Mouse (Mus musculus): Measurements from ENCODE around the gene Sgca. TPM values are rescaled to one million over a fixed set of nuclear protein-coding genes. Genes with fewer than 3 reads are reported as not detected.
A peak's percentile ranks its signal among the peaks of the same experiment; 100 is the strongest.

The Sgca gene
- polyA plus RNA-seq, 1 experiment from 2014 or later: 1.9 TPM

DNA sequence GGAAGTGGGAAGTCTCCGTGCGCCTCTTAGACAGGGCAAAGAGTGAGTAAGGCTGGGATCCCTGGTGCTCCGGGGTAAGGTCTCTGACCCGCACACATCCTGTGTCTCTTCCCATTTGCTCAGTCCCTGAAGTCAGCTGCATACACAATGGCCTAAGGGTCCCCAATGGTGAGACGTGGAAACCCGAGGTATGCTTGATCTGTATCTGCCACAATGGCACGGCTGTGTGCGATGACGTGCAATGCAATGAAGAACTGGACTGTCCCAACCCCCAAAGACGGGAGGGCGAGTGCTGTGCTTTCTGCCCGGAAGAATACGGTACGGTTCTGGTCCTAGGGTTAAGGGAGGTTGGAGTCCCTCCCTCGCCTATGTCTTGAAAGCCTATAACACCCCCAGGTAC, 38.3 kb downstream of the Sgca start:
- Histone ChIP-seq H3K4me1 (ENCODE audit: control insufficient read depth, insufficient read depth, low read length) (no peaks in the 10 kb centered on the region), H3K9ac (ENCODE audit: low read length) (no peak overlapping the region), H3K27ac (ENCODE audit: low read depth, low read length) (no peak overlapping the region), H3K4me2 (ENCODE audit: low read depth) (peak overlapping the region; percentile 61), H3K4me3 (ENCODE audit: low read depth, low read length) (peak overlapping the region; percentile 34), H3K36me3 (ENCODE audit: control insufficient read depth, insufficient read depth, low read length) (no peaks in the 10 kb centered on the region), H3K27me3 (ENCODE audit: control insufficient read depth, insufficient read depth, low read length) (peaks cover 36% of the 10 kb centered on the region), H3K9me3 (ENCODE audit: control insufficient read depth, low read length) (no peaks in the 10 kb centered on the region)
- under 1% methylated on average over 15 of the region's 15 CpGs for WGBS
- no peak for ATAC-seq (ENCODE audit: insufficient read depth, low FRiP score, low TSS enrichment)
- no peak for DNase-seq (ENCODE audit: low spot score)

DNA sequence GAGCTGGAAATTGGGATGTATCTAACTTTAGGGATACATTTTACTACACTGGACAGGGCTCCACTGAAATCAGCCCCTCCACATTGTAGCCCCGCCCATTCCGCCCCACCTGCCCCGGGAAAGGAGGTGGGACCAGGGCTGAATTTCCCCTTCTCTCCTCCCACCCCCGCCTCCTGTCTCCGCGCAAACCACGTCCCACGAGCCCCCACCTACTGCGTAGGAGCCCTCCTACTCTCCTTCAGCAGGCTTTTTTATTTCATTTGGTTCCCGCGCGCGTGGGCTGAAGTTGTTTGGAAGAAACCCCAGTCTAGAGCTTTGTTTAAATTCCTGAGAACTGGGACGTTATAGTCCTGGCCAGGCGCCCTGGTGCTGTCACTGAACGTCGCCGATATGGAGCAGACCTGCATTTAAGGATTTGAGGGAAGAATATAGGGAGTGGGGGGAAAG, 38.8 kb downstream of the Sgca start:
- peak overlapping the region; percentile 61 for H3K4me2 ChIP-seq (ENCODE audit: low read depth)
- H3K9ac ChIP-seq (ENCODE audit: low read length): no peak overlapping the region
- H3K4me1 ChIP-seq (ENCODE audit: control insufficient read depth, insufficient read depth, low read length): no peaks in the 10 kb centered on the region
- H3K36me3 ChIP-seq (ENCODE audit: control insufficient read depth, insufficient read depth, low read length): no peaks in the 10 kb centered on the region
- H3K9me3 ChIP-seq (ENCODE audit: control insufficient read depth, low read length): no peaks in the 10 kb centered on the region
- peak overlapping the region; percentile 34 for H3K4me3 ChIP-seq (ENCODE audit: low read depth, low read length)
- DNase-seq (ENCODE audit: low spot score) (no peak), ATAC-seq (ENCODE audit: insufficient read depth, low FRiP score, low TSS enrichment) (peak; percentile 37; the same call in 1 of the 2 replicates)
- H3K27me3 ChIP-seq (ENCODE audit: control insufficient read depth, insufficient read depth, low read length): peaks cover 36% of the 10 kb centered on the region
- H3K27ac ChIP-seq (ENCODE audit: low read depth, low read length): no peak overlapping the region
- 0% methylated on average over 18 of the region's 18 CpGs for WGBS

DNA sequence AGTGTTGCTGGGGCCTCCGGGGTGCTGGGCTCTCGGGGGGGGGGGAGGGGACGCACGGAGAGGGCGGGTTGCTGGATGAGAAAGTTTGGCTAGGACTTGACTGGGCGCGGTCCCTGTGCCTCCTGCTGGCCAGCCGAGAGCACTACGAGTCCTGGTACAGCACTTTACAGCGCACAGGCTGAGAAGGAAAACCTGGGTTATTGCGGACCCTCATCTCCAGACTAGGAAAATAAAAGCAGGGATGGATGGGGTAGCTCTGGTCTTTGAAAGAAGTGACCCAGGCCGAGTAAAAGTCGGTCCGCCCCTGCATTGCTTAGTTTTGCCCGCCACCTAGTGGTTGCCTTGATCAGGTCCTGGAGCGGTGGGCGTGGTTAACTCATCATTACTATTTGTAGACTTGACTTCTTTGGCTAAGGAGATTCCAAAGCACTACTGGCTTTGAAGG, 39.3 kb downstream of the Sgca start:
- WGBS: 1% methylated on average over 17 of the region's 17 CpGs
- peak overlapping the region; percentile 3; the same call in 1 of the 2 replicates for H3K9ac ChIP-seq (ENCODE audit: low read length)

DNA sequence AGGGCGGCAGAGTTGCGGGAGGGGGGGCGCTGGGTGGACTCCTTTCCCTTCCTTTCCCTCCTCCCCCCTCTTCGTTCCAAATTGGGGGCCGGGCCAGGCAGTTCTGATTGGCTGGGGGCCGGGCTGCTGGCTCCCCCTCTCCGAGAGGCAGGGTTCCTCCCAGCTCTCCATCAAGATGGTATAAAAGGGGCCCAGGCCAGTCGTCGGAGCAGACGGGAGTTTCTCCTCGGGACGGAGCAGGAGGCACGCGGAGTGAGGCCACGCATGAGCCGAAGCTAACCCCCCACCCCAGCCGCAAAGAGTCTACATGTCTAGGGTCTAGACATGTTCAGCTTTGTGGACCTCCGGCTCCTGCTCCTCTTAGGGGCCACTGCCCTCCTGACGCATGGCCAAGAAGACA, 40.1 kb downstream of the Sgca start, which contains the start of gene Col1a1:
TSS of gene Col1a1 (plus strand) at position 180 of the 400 bp plus-strand sequence.
- Histone ChIP-seq H3K27me3 (ENCODE audit: control insufficient read depth, insufficient read depth, low read length) (peaks cover 36% of the 10 kb centered on the region), H3K9me3 (ENCODE audit: control insufficient read depth, low read length) (no peaks in the 10 kb centered on the region), H3K4me1 (ENCODE audit: control insufficient read depth, insufficient read depth, low read length) (no peaks in the 10 kb centered on the region), H3K9ac (ENCODE audit: low read length) (peak within 1 kb of the TSS; percentile 31; the same call in 1 of the 2 replicates), H3K36me3 (ENCODE audit: control insufficient read depth, insufficient read depth, low read length) (no peaks in the 10 kb centered on the region), H3K27ac (ENCODE audit: low read depth, low read length) (0 out of 2 replicates have a peak within 1 kb of the TSS, but pooled peaks have one; percentile 20), H3K4me3 (ENCODE audit: low read depth, low read length) (peak within 1 kb of the TSS; percentile 34), H3K4me2 (ENCODE audit: low read depth) (peak within 1 kb of the TSS; percentile 32)
- ATAC-seq (ENCODE audit: insufficient read depth, low FRiP score, low TSS enrichment) (no peak), DNase-seq (ENCODE audit: low spot score) (peak; percentile 35)
- WGBS: 12% methylated on average over 19 of the region's 19 CpGs

More for the DNA sequence above, 39.3 kb downstream of the Sgca start:
- Histone ChIP-seq H3K27me3 (ENCODE audit: control insufficient read depth, insufficient read depth, low read length) (peaks cover 36% of the 10 kb centered on the region), H3K36me3 (ENCODE audit: control insufficient read depth, insufficient read depth, low read length) (no peaks in the 10 kb centered on the region), H3K9me3 (ENCODE audit: control insufficient read depth, low read length) (no peaks in the 10 kb centered on the region), H3K4me3 (ENCODE audit: low read depth, low read length) (peak overlapping the region; percentile 34), H3K4me2 (ENCODE audit: low read depth) (peak overlapping the region; percentile 61), H3K4me1 (ENCODE audit: control insufficient read depth, insufficient read depth, low read length) (no peaks in the 10 kb centered on the region), H3K27ac (ENCODE audit: low read depth, low read length) (no peak overlapping the region)
- DNase-seq (ENCODE audit: low spot score) (peak; percentile 92), ATAC-seq (ENCODE audit: insufficient read depth, low FRiP score, low TSS enrichment) (peak; percentile 73)

DNA sequence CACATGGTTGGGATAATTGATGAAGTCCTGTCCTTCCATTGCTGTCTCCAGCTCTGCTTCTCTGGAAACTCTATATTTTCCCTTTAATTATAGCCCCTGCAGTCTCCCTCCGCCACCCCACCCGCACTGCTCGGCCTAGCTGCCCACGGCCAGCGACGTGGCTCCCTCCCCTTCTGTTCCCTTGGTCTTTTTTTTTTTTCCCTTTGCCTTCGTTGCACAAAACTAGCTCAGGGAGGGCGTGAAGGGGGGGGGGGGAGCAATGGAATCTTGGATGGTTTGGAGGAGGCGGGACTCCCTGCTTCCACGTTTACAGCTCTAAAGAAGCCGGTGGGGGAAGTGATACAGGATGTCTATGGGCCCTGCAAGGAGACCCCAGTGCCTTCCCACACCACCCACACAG, 41.6 kb downstream of the Sgca start:
- Histone ChIP-seq H3K4me2 (ENCODE audit: low read depth) (no peak overlapping the region), H3K27ac (ENCODE audit: low read depth, low read length) (no peak overlapping the region), H3K27me3 (ENCODE audit: control insufficient read depth, insufficient read depth, low read length) (peaks cover 36% of the 10 kb centered on the region), H3K9me3 (ENCODE audit: control insufficient read depth, low read length) (no peaks in the 10 kb centered on the region), H3K9ac (ENCODE audit: low read length) (no peak overlapping the region), H3K36me3 (ENCODE audit: control insufficient read depth, insufficient read depth, low read length) (no peaks in the 10 kb centered on the region), H3K4me3 (ENCODE audit: low read depth, low read length) (no peak overlapping the region), H3K4me1 (ENCODE audit: control insufficient read depth, insufficient read depth, low read length) (no peaks in the 10 kb centered on the region)
- DNase-seq (ENCODE audit: low spot score) (no peak), ATAC-seq (ENCODE audit: insufficient read depth, low FRiP score, low TSS enrichment) (no peak)
- WGBS: 16% methylated on average over 11 of the region's 11 CpGs

DNA sequence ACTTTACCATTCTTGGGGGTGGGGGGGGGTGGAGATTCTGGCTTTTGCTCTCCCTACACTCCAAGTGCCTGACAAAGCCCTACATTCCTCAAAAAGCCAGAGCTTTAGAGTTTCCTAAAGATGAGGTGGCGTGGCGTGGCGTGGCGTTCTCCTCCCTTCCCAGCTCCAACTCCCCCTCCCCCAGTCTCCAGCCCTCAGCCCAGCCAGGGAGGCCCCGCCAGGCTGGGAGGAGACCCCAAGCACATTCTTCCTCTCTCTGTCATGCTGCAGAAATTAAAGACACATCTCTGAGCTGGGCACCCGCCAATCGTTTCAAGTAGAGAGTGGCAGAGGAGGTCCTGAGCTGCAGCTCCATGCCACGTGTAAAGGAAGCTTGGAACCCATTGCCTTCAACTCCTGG, 42.5 kb downstream of the Sgca start:
- H3K4me2 ChIP-seq (ENCODE audit: low read depth): no peak overlapping the region
- H3K4me3 ChIP-seq (ENCODE audit: low read depth, low read length): no peak overlapping the region
- WGBS: 14% methylated on average over 8 of the region's 8 CpGs
- H3K9me3 ChIP-seq (ENCODE audit: control insufficient read depth, low read length): no peaks in the 10 kb centered on the region
- no peak for ATAC-seq (ENCODE audit: insufficient read depth, low FRiP score, low TSS enrichment)
- H3K9ac ChIP-seq (ENCODE audit: low read length): no peak overlapping the region
- H3K4me1 ChIP-seq (ENCODE audit: control insufficient read depth, insufficient read depth, low read length): peaks cover 7% of the 10 kb centered on the region
- H3K27me3 ChIP-seq (ENCODE audit: control insufficient read depth, insufficient read depth, low read length): peaks cover 30% of the 10 kb centered on the region
- DNase-seq (ENCODE audit: low spot score): peak; percentile 50
- H3K27ac ChIP-seq (ENCODE audit: low read depth, low read length): no peak overlapping the region
- H3K36me3 ChIP-seq (ENCODE audit: control insufficient read depth, insufficient read depth, low read length): no peaks in the 10 kb centered on the region

DNA sequence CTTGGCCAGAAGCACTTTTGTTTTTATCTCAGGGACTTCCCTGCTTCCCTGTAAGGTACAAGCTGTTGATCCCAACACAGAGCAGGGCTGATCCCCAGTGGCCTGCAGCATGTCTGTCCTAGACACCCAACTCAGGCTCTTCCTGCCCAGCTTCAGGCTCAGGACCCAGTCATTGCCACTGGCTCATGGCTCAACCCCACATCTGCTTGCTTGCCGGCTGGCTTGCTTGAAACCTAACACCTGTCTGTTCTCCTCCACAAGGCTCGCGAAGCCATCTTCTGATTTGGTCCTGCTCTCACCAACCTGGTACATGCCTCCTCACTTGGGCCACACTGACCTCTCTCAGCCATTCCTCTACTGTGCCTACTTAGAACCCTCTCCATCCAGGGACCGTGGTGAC, 46.0 kb downstream of the Sgca start:
- ATAC-seq (ENCODE audit: insufficient read depth, low FRiP score, low TSS enrichment) (no peak), DNase-seq (ENCODE audit: low spot score) (no peak)
- Histone ChIP-seq H3K4me2 (ENCODE audit: low read depth) (no peak overlapping the region), H3K4me1 (ENCODE audit: control insufficient read depth, insufficient read depth, low read length) (peaks cover 12% of the 10 kb centered on the region), H3K9me3 (ENCODE audit: control insufficient read depth, low read length) (no peaks in the 10 kb centered on the region), H3K36me3 (ENCODE audit: control insufficient read depth, insufficient read depth, low read length) (no peaks in the 10 kb centered on the region), H3K27me3 (ENCODE audit: control insufficient read depth, insufficient read depth, low read length) (peaks cover 10% of the 10 kb centered on the region), H3K9ac (ENCODE audit: low read length) (no peak overlapping the region), H3K4me3 (ENCODE audit: low read depth, low read length) (no peak overlapping the region), H3K27ac (ENCODE audit: low read depth, low read length) (0 out of 2 replicates have a peak overlapping the region, but pooled peaks have one; percentile 34)
- 46% methylated on average over 4 of the region's 4 CpGs for WGBS

DNA sequence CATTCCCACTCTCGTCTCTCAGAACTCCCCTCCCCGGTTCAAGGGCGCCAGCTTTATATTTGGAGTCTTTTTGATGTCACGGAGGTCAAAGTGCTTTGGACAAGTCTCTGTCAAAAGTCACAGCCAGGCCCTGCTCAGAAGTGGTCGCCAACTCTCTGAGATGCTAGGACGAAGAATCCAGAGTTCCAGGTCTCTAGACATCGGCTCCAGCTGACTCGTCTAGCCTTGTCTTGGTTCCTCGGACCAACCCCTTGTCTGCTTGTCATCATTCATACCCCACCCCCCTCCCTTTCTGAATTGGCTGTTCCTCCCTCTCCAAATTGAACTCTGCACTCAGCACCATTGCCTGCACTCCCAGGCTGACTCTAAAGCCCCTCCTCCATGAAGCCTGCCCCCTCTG, 46.5 kb downstream of the Sgca start:
- Histone ChIP-seq H3K9me3 (ENCODE audit: control insufficient read depth, low read length) (no peaks in the 10 kb centered on the region), H3K9ac (ENCODE audit: low read length) (no peak overlapping the region), H3K36me3 (ENCODE audit: control insufficient read depth, insufficient read depth, low read length) (no peaks in the 10 kb centered on the region), H3K27ac (ENCODE audit: low read depth, low read length) (no peak overlapping the region), H3K27me3 (ENCODE audit: control insufficient read depth, insufficient read depth, low read length) (peaks cover 7% of the 10 kb centered on the region; the same call in 1 of the 2 replicates), H3K4me3 (ENCODE audit: low read depth, low read length) (no peak overlapping the region), H3K4me1 (ENCODE audit: control insufficient read depth, insufficient read depth, low read length) (peaks cover 12% of the 10 kb centered on the region), H3K4me2 (ENCODE audit: low read depth) (no peak overlapping the region)
- DNase-seq (ENCODE audit: low spot score): no peak
- no peak for ATAC-seq (ENCODE audit: insufficient read depth, low FRiP score, low TSS enrichment)
- 41% methylated on average over 9 of the region's 9 CpGs for WGBS

DNA sequence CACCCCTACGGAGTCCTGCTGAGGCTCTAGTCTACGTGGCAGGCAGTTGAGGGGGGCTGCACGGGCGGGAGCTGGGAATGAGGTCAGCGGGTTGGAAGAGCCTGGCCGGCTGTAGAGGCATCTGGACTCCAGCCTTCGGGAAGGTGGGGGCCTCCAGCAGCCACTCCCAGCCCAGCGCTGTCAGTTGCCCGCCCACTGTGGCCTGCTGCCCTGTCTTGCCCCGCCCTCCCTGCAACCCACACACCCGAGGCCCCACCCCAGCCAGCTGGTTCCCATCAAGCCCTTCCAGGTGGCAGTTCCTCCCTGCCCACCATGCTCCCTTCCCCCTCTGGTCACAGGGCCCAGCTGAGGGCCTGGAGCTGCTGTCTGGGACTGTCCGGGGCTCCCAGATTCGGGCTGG, 47.3 kb downstream of the Sgca start:
- Histone ChIP-seq H3K27ac (ENCODE audit: low read depth, low read length) (peak overlapping the region; percentile 72), H3K4me1 (ENCODE audit: control insufficient read depth, insufficient read depth, low read length) (peaks cover 12% of the 10 kb centered on the region), H3K4me2 (ENCODE audit: low read depth) (peak overlapping the region; percentile 16; the same call in 1 of the 2 replicates), H3K9me3 (ENCODE audit: control insufficient read depth, low read length) (no peaks in the 10 kb centered on the region), H3K27me3 (ENCODE audit: control insufficient read depth, insufficient read depth, low read length) (peaks cover 3% of the 10 kb centered on the region; the same call in 1 of the 2 replicates), H3K4me3 (ENCODE audit: low read depth, low read length) (no peak overlapping the region), H3K36me3 (ENCODE audit: control insufficient read depth, insufficient read depth, low read length) (no peaks in the 10 kb centered on the region), H3K9ac (ENCODE audit: low read length) (peak overlapping the region; percentile 14)
- WGBS: 5% methylated on average over 12 of the region's 13 CpGs
- peak; percentile 82 for ATAC-seq (ENCODE audit: insufficient read depth, low FRiP score, low TSS enrichment)
- peak; percentile 85 for DNase-seq (ENCODE audit: low spot score)

All from neural tube, embryonic 11.5 days (tissue).